Mouse (Mus musculus): ENCODE measurements at regions not wholly inside any gene's neighbourhood (a gene's known extent, or its start where the extent isn't known, plus 50 kb on each side); places are given as distances from the start of the nearest gene placed in this dataset.

- DNase-seq (ENCODE audit: low spot score): no peak
Observed at GRCm38 (mm10) chr8:89755951-89756350, 592.2 kb downstream of the Tox3 start.

- DNase-seq (ENCODE audit: low spot score): no peak
Observed at GRCm38 (mm10) chr8:89751201-89751600, 596.9 kb downstream of the Tox3 start.

GRCm38 (mm10) chr8:89747726-89748125 is 600.4 kb downstream of the Tox3 start:
- no peak for DNase-seq (ENCODE audit: low spot score)

- peak; percentile 60 for DNase-seq (ENCODE audit: low spot score)
Observed at GRCm38 (mm10) chr8:89744267-89745028, 603.7 kb downstream of the Tox3 start.

GRCm38 (mm10) chr8:89738657-89739056 is 609.5 kb downstream of the Tox3 start:
- no peak for DNase-seq (ENCODE audit: low spot score)

- DNase-seq (ENCODE audit: low spot score): no peak
Observed at GRCm38 (mm10) chr8:89737636-89738035, 610.5 kb downstream of the Tox3 start.

- DNase-seq (ENCODE audit: low spot score): no peak
Observed at GRCm38 (mm10) chr8:89727252-89727651, 620.9 kb downstream of the Tox3 start.

- no peak for DNase-seq (ENCODE audit: low spot score)
Observed at GRCm38 (mm10) chr8:89721684-89722305, 626.3 kb downstream of the Tox3 start.

- DNase-seq (ENCODE audit: low spot score): no peak
Observed at GRCm38 (mm10) chr8:89713880-89714279, 634.3 kb downstream of the Tox3 start.

- no peak for DNase-seq (ENCODE audit: low spot score)
Observed at GRCm38 (mm10) chr8:89707341-89707928, 640.7 kb downstream of the Tox3 start.

GRCm38 (mm10) chr8:89685696-89686095 is 641.7 kb upstream of the Sall1 start:
- no peak for DNase-seq (ENCODE audit: low spot score)

GRCm38 (mm10) chr8:89680937-89681336 is 637.0 kb upstream of the Sall1 start:
- no peak for DNase-seq (ENCODE audit: low spot score)

GRCm38 (mm10) chr8:89680341-89680740 is 636.4 kb upstream of the Sall1 start:
- DNase-seq (ENCODE audit: low spot score): no peak

- DNase-seq (ENCODE audit: low spot score): no peak
Observed at GRCm38 (mm10) chr8:89679551-89679950, 635.6 kb upstream of the Sall1 start.

- DNase-seq (ENCODE audit: low spot score): peak; percentile 41
Observed at GRCm38 (mm10) chr8:89677266-89677665, 633.3 kb upstream of the Sall1 start.

- DNase-seq (ENCODE audit: low spot score): no peak
Observed at GRCm38 (mm10) chr8:89673911-89674310, 629.9 kb upstream of the Sall1 start.

GRCm38 (mm10) chr8:89672631-89673030 is 628.7 kb upstream of the Sall1 start:
- no peak for DNase-seq (ENCODE audit: low spot score)

- no peak for DNase-seq (ENCODE audit: low spot score)
Observed at GRCm38 (mm10) chr8:89664911-89665689, 621.1 kb upstream of the Sall1 start.

- DNase-seq (ENCODE audit: low spot score): peak; percentile 46
Observed at GRCm38 (mm10) chr8:89663859-89664258, 619.9 kb upstream of the Sall1 start.

GRCm38 (mm10) chr8:89658998-89659944 is 615.3 kb upstream of the Sall1 start:
- peak; percentile 11 for DNase-seq (ENCODE audit: low spot score)

- peak; percentile 10 for DNase-seq (ENCODE audit: low spot score)
Observed at GRCm38 (mm10) chr8:89655369-89655768, 611.4 kb upstream of the Sall1 start.

All from retina, embryonic 14.5 days (tissue).